Mouse (Mus musculus): ENCODE measurements around the gene Atg9b. TPM values are rescaled to one million over a fixed set of nuclear protein-coding genes. Genes with fewer than 3 reads are reported as not detected.

Gene Atg9b
- polyA plus RNA-seq, 1 experiment from 2014 or later, result 0.12 TPM

DNA sequence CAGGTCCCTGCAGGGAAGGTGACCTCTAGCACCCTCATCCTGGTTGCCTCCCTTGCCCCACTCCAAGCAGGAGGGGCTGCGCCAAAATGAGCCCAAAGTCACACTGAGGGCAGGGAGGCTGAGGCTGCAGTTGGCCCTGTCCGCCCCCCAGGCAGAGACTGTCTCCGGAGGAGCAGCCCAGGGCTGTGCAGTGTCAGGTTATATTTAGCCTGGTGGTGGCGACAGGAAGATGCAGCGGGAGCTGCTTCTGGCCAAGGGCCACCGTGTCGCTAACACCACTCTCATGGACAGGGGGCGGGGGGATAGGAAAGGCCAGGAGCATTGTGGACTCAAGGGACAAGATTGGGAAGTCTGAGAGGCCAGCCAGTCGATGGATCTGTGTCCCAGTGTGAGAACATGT is 54.6 kb downstream of the Atg9b start:
- Histone ChIP-seq H3K27me3 (ENCODE audit: control insufficient read depth, insufficient read depth, low read length) (no peaks in the 10 kb centered on the region), H3K9ac (ENCODE audit: low read depth, low read length) (0 out of 2 replicates have a peak overlapping the region, but pooled peaks have one; percentile 23), H3K9me3 (ENCODE audit: control insufficient read depth, low read length) (no peaks in the 10 kb centered on the region), H3K4me1 (replicated peaks; ENCODE audit: control insufficient read depth, insufficient read depth, low read length) (peaks cover 14% of the 10 kb centered on the region), H3K4me3 (ENCODE audit: low read depth, low read length) (no peak overlapping the region), H3K4me2 (replicated peaks; ENCODE audit: low read depth, low read length) (no peak overlapping the region), H3K36me3 (ENCODE audit: control insufficient read depth, insufficient read depth, low read length) (no peaks in the 10 kb centered on the region), H3K27ac (ENCODE audit: low read depth, low read length) (peak overlapping the region; percentile 30; the same call in 1 of the 2 replicates)
- 36% methylated on average over 9 of the region's 9 CpGs for WGBS
- DNase-seq (ENCODE audit: low spot score), result no peak
- ATAC-seq (ENCODE audit: low FRiP score), result no peak

DNA sequence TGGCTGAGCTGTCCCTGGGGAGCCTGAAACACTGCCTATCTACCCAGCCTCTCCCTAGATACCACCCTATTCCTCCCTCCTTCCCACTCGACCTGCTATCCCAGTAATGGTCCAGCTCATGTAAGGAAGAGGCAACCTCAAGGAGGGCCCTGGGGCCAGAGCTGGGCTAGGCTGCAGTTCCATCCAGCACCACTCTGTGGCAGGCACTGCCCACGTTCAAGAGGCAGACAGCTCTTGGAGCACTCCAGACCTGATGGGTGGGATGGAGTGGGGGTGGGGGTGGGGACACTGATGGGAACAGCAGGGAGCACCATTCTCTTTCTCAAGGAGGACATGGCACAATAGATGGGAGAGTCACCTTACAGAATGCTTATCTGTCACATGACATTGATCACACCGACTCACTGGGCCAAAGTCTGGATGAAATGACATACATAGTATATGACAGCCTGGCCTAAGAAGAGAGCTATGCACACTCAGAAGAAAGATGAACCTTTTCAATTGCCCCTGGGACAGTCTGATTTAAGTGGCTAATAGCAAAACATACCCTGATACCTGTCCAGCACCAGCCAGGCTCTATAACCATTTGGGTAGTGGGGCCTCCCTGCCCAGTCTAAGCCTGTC is 55.9 kb downstream of the Atg9b start:
- H3K4me3 ChIP-seq (ENCODE audit: low read depth, low read length), result no peak overlapping the region
- no peaks in the 10 kb centered on the region for H3K27me3 ChIP-seq (ENCODE audit: control insufficient read depth, insufficient read depth, low read length)
- DNase-seq (ENCODE audit: low spot score) (peak; percentile 76), ATAC-seq (ENCODE audit: low FRiP score) (peak; percentile 90)
- 16% methylated on average over 3 of the region's 3 CpGs for WGBS
- no peaks in the 10 kb centered on the region for H3K9me3 ChIP-seq (ENCODE audit: control insufficient read depth, low read length)
- H3K9ac ChIP-seq (ENCODE audit: low read depth, low read length), result 0 out of 2 replicates have a peak overlapping the region, but pooled peaks have one; percentile 19
- no peaks in the 10 kb centered on the region for H3K36me3 ChIP-seq (ENCODE audit: control insufficient read depth, insufficient read depth, low read length)
- peak overlapping the region; percentile 73 for H3K27ac ChIP-seq (ENCODE audit: low read depth, low read length)
- peaks cover 11% of the 10 kb centered on the region for H3K4me1 ChIP-seq (replicated peaks; ENCODE audit: control insufficient read depth, insufficient read depth, low read length)
- no peak overlapping the region for H3K4me2 ChIP-seq (replicated peaks; ENCODE audit: low read depth, low read length)

DNA sequence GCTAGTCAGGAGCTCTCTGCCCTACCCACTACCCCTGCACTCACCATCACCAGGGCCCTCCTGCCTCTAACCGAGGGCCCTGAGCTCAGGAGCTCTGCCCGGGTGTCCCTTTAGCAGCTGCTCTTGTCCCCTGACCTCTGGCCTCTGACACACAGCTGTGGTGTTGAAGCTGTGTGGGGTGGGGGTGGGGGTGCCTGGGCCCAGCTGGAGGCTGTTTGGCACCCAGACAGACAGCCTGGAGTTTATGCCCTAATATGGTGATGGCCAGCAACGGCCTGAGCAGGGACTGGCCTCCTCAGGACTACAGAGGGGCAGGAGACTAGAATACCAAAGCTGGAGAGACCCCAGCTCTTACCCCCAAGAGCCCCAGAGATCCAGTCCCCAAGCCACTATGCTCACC is 57.2 kb downstream of the Atg9b start:
- Histone ChIP-seq H3K9ac (ENCODE audit: low read depth, low read length) (no peak overlapping the region), H3K4me3 (ENCODE audit: low read depth, low read length) (no peak overlapping the region), H3K27me3 (ENCODE audit: control insufficient read depth, insufficient read depth, low read length) (no peaks in the 10 kb centered on the region), H3K4me2 (replicated peaks; ENCODE audit: low read depth, low read length) (no peak overlapping the region), H3K9me3 (ENCODE audit: control insufficient read depth, low read length) (no peaks in the 10 kb centered on the region), H3K36me3 (ENCODE audit: control insufficient read depth, insufficient read depth, low read length) (no peaks in the 10 kb centered on the region), H3K4me1 (replicated peaks; ENCODE audit: control insufficient read depth, insufficient read depth, low read length) (peaks cover 11% of the 10 kb centered on the region), H3K27ac (ENCODE audit: low read depth, low read length) (peak overlapping the region; percentile 2)
- ATAC-seq (ENCODE audit: low FRiP score) (no peak), DNase-seq (ENCODE audit: low spot score) (no peak)
- WGBS, result 29% methylated on average over 3 of the region's 3 CpGs

Other genes with a start within 250 kb of the Atg9b start
- 18.4 and 21.4 TPM in 2 replicates for gene Nupl2, start 227.2 kb downstream of the Atg9b start, polyA plus RNA-seq (2014; fragmentation: Nextera tagmentation; extraction: Ambion mirVana)
- gene Kcnh2, start 40.5 kb downstream of the Atg9b start, polyA plus RNA-seq (2014; fragmentation: Nextera tagmentation; extraction: Ambion mirVana), result 11.9 and 12.3 TPM in 2 replicates
- 4.5 and 5.2 TPM in 2 replicates for gene Nos3, start 27.3 kb downstream of the Atg9b start, polyA plus RNA-seq (2014; fragmentation: Nextera tagmentation; extraction: Ambion mirVana)
- 29.7 and 31.7 TPM in 2 replicates for gene Abcb8, start 1.5 kb upstream of the Atg9b start, polyA plus RNA-seq (2014; fragmentation: Nextera tagmentation; extraction: Ambion mirVana)
- gene Asic3, start 21.2 kb upstream of the Atg9b start, polyA plus RNA-seq (2014; fragmentation: Nextera tagmentation; extraction: Ambion mirVana), result 0.52 and 0.88 TPM in 2 replicates
- gene Cdk5, start 31.4 kb upstream of the Atg9b start, polyA plus RNA-seq (2014; fragmentation: Nextera tagmentation; extraction: Ambion mirVana), result 56.3 and 62.4 TPM in 2 replicates
- 14.3 and 17.9 TPM in 2 replicates for gene Slc4a2, start 31.7 kb upstream of the Atg9b start, polyA plus RNA-seq (2014; fragmentation: Nextera tagmentation; extraction: Ambion mirVana)
- gene Fastk, start 53.1 kb upstream of the Atg9b start, polyA plus RNA-seq (2014; fragmentation: Nextera tagmentation; extraction: Ambion mirVana), result 86.7 and 88.5 TPM in 2 replicates
- 30.0 and 33.6 TPM in 2 replicates for gene Tmub1, start 55.7 kb upstream of the Atg9b start, polyA plus RNA-seq (2014; fragmentation: Nextera tagmentation; extraction: Ambion mirVana)
- gene Agap3, start 60.0 kb upstream of the Atg9b start, polyA plus RNA-seq (2014; fragmentation: Nextera tagmentation; extraction: Ambion mirVana), result 38.8 and 50.1 TPM in 2 replicates
- 1.0 and 1.9 TPM in 2 replicates for gene Gbx1, start 135.1 kb upstream of the Atg9b start, polyA plus RNA-seq (2014; fragmentation: Nextera tagmentation; extraction: Ambion mirVana)
- 0.20 and 0.33 TPM in 2 replicates for gene Asb10, start 148.8 kb upstream of the Atg9b start, polyA plus RNA-seq (2014; fragmentation: Nextera tagmentation; extraction: Ambion mirVana)
- gene 4931409K22Rik, start 164.7 kb upstream of the Atg9b start, polyA plus RNA-seq (2014; fragmentation: Nextera tagmentation; extraction: Ambion mirVana), result 0.14 TPM in 1 of 2 replicates, not detected in the other
- 121 and 136 TPM in 2 replicates for gene Abcf2, start 185.3 kb upstream of the Atg9b start, polyA plus RNA-seq (2014; fragmentation: Nextera tagmentation; extraction: Ambion mirVana)
- 8.6 and 8.7 TPM in 2 replicates for gene Chpf2, start 194.6 kb upstream of the Atg9b start, polyA plus RNA-seq (2014; fragmentation: Nextera tagmentation; extraction: Ambion mirVana)
- gene Smarcd3, start 232.3 kb upstream of the Atg9b start, polyA plus RNA-seq (2014; fragmentation: Nextera tagmentation; extraction: Ambion mirVana), result 42.3 and 45.9 TPM in 2 replicates